Mouse (Mus musculus) stomach, embryonic 16.5 days (tissue): ENCODE data around the gene Rbms1. TPM values are rescaled to one million over a fixed set of nuclear protein-coding genes. Genes with fewer than 3 reads are reported as not detected.

Source experiments
- ATAC-seq: fragments of 200-750 bp; cut with Nextera tagmentation; 2 replicates; pipeline ENCODE4 v1.8.0; 2017; ENCODE audit warnings: moderate number of reproducible peaks, moderate TSS enrichment; ENCODE audit not compliant: insufficient read depth, low FRiP score
- H3K27ac ChIP-seq: fragments of 300-500 bp; sonication (generic); 2 replicates; pipeline ENCODE4 v1.5.1; 2014; ENCODE audit warnings: low read length
- H3K27me3 ChIP-seq: fragments of 300-500 bp; sonication (generic); 2 replicates; pipeline ENCODE4 v1.6.1; 2014; ENCODE audit warnings: low read length, control low read depth, mixed read lengths; ENCODE audit not compliant: control insufficient read depth, insufficient read depth
- H3K36me3 ChIP-seq: fragments of 300-500 bp; sonication (generic); 2 replicates; pipeline ENCODE4 v1.6.1; 2014; ENCODE audit warnings: low read length; ENCODE audit not compliant: control insufficient read depth, insufficient read depth
- H3K4me1 ChIP-seq: fragments of 300-500 bp; sonication (generic); 2 replicates; pipeline ENCODE4 v1.6.1; 2014; ENCODE audit warnings: low read length, control low read depth, mixed read lengths; ENCODE audit not compliant: control insufficient read depth, insufficient read depth
- H3K4me2 ChIP-seq: fragments of 300-500 bp; sonication (generic); 2 replicates; pipeline ENCODE4 v1.6.1; 2014; ENCODE audit warnings: low read depth, low read length, mixed read lengths
- H3K4me3 ChIP-seq: fragments of 300-500 bp; sonication (generic); replicated peaks from 2 replicates; pipeline ENCODE4 v1.5.1; 2014; ENCODE audit warnings: mild to moderate bottlenecking, low read length
- H3K9ac ChIP-seq: fragments of 300-500 bp; sonication (generic); 2 replicates; pipeline ENCODE4 v1.6.1; 2014; ENCODE audit warnings: low read length
- H3K9me3 ChIP-seq: fragments of 300-500 bp; sonication (generic); replicated peaks from 2 replicates; pipeline ENCODE4 v1.6.1; 2016; ENCODE audit warnings: low read length, control low read depth; ENCODE audit not compliant: control insufficient read depth
- WGBS: fragments of 180-500 bp; shearing (Covaris S2); extraction: QIAGEN DNeasy Blood & Tissue Kit; methylation state at CpG from one replicate; pipeline ENCODE4 v1.1.7; 2014; 5-methylcytosine and 5-hydroxymethylcytosine counted together
- polyA plus RNA-seq: library from polyadenylated mRNA; unstranded; fragments of >200 nt; fragmentation: Nextera tagmentation; extraction: Ambion mirVana; gene quantifications from 2 replicates; pipeline ENCODE4 v1.2.1, GENCODE M21; 2015

Gene Rbms1
- polyA plus RNA-seq, 1 experiment from 2014 or later = 110 TPM

- H3K9me3 ChIP-seq = no peaks in the 10 kb centered on the region
- no peak overlapping the region for H3K4me2 ChIP-seq
- H3K4me1 ChIP-seq = peaks cover 37% of the 10 kb centered on the region
- no peak overlapping the region for H3K4me3 ChIP-seq
- no peaks in the 10 kb centered on the region for H3K36me3 ChIP-seq
- H3K27ac ChIP-seq = no peak overlapping the region
- no peak for ATAC-seq
- no peaks in the 10 kb centered on the region for H3K27me3 ChIP-seq
- H3K9ac ChIP-seq = no peak overlapping the region
- WGBS = 86% methylated on average over 6 of the region's 6 CpGs
These were observed 159.6 kb downstream of the Rbms1 start for GRCm38 (mm10) chr2:60803377-60803776.

- ATAC-seq = no peak
- H3K9me3 ChIP-seq = no peaks in the 10 kb centered on the region
- no peaks in the 10 kb centered on the region for H3K36me3 ChIP-seq
- no peak overlapping the region for H3K27ac ChIP-seq
- WGBS = 48% methylated on average over 8 of the region's 8 CpGs
- H3K27me3 ChIP-seq = no peaks in the 10 kb centered on the region
- no peak overlapping the region for H3K9ac ChIP-seq
- H3K4me3 ChIP-seq = no peak overlapping the region
- no peak overlapping the region for H3K4me2 ChIP-seq
- peaks cover 32% of the 10 kb centered on the region for H3K4me1 ChIP-seq
These were observed 160.2 kb downstream of the Rbms1 start for GRCm38 (mm10) chr2:60802828-60803227.

GRCm38 (mm10) chr2:60802191-60802590, 160.8 kb downstream of the Rbms1 start:
- Histone ChIP-seq H3K4me2 (0 out of 2 replicates have a peak overlapping the region, but pooled peaks have one; percentile 47), H3K9ac (no peak overlapping the region), H3K4me3 (no peak overlapping the region), H3K4me1 (peaks cover 26% of the 10 kb centered on the region), H3K36me3 (no peaks in the 10 kb centered on the region), H3K27me3 (no peaks in the 10 kb centered on the region), H3K27ac (no peak overlapping the region; the same call in 1 of the 2 replicates), H3K9me3 (no peaks in the 10 kb centered on the region)
- ATAC-seq = no peak
- 43% methylated on average over 4 of the region's 4 CpGs for WGBS

GRCm38 (mm10) chr2:60801571-60802155, 161.3 kb downstream of the Rbms1 start:
- peak overlapping the region; percentile 27 for H3K4me3 ChIP-seq
- no peaks in the 10 kb centered on the region for H3K27me3 ChIP-seq
- ATAC-seq = peak; percentile 65; the same call in 1 of the 2 replicates
- peak overlapping the region; percentile 46 for H3K9ac ChIP-seq
- H3K27ac ChIP-seq = peak overlapping the region; percentile 29; the same call in 1 of the 2 replicates
- WGBS = 61% methylated on average over 12 of the region's 12 CpGs
- H3K9me3 ChIP-seq = no peaks in the 10 kb centered on the region
- H3K4me1 ChIP-seq = peaks cover 25% of the 10 kb centered on the region
- no peaks in the 10 kb centered on the region for H3K36me3 ChIP-seq
- H3K4me2 ChIP-seq = peak overlapping the region; percentile 47

- peak overlapping the region; percentile 46 for H3K9ac ChIP-seq
- H3K4me3 ChIP-seq = peak overlapping the region; percentile 27
- H3K27ac ChIP-seq = peak overlapping the region; percentile 29; the same call in 1 of the 2 replicates
- H3K9me3 ChIP-seq = no peaks in the 10 kb centered on the region
- WGBS = 23% methylated on average over 15 of the region's 15 CpGs
- no peaks in the 10 kb centered on the region for H3K36me3 ChIP-seq
- no peaks in the 10 kb centered on the region for H3K27me3 ChIP-seq
- peak overlapping the region; percentile 47 for H3K4me2 ChIP-seq
- ATAC-seq = peak; percentile 45; the same call in 1 of the 2 replicates
- peaks cover 25% of the 10 kb centered on the region for H3K4me1 ChIP-seq
These were observed 162.0 kb downstream of the Rbms1 start for GRCm38 (mm10) chr2:60800921-60801558.

- H3K9ac ChIP-seq = no peak overlapping the region
These were observed 163.2 kb downstream of the Rbms1 start for GRCm38 (mm10) chr2:60799816-60800215.

GRCm38 (mm10) chr2:60798767-60799529, 164.0 kb downstream of the Rbms1 start:
- 80% methylated on average over 17 of the region's 17 CpGs for WGBS
- Histone ChIP-seq H3K4me3 (no peak overlapping the region), H3K4me2 (no peak overlapping the region), H3K9me3 (no peaks in the 10 kb centered on the region), H3K36me3 (no peaks in the 10 kb centered on the region), H3K9ac (no peak overlapping the region), H3K4me1 (peaks cover 14% of the 10 kb centered on the region), H3K27me3 (no peaks in the 10 kb centered on the region), H3K27ac (no peak overlapping the region)
- no peak for ATAC-seq

More at GRCm38 (mm10) chr2:60799816-60800215, 163.2 kb downstream of the Rbms1 start:
- WGBS = 89% methylated on average over 7 of the region's 7 CpGs
- H3K36me3 ChIP-seq = no peaks in the 10 kb centered on the region
- H3K4me3 ChIP-seq = no peak overlapping the region
- H3K27me3 ChIP-seq = no peaks in the 10 kb centered on the region
- H3K4me1 ChIP-seq = peaks cover 20% of the 10 kb centered on the region
- no peak for ATAC-seq
- H3K9me3 ChIP-seq = no peaks in the 10 kb centered on the region
- H3K4me2 ChIP-seq = no peak overlapping the region
- H3K27ac ChIP-seq = no peak overlapping the region

- Histone ChIP-seq H3K27ac (no peak overlapping the region; the same call in 1 of the 2 replicates), H3K4me3 (no peak overlapping the region), H3K4me2 (no peak overlapping the region), H3K36me3 (no peaks in the 10 kb centered on the region), H3K4me1 (peaks cover 8% of the 10 kb centered on the region; the same call in 1 of the 2 replicates), H3K9ac (no peak overlapping the region), H3K27me3 (no peaks in the 10 kb centered on the region), H3K9me3 (no peaks in the 10 kb centered on the region)
- WGBS = 77% methylated on average over 17 of the region's 17 CpGs
- peak; percentile 19; the same call in 1 of the 2 replicates for ATAC-seq
These were observed 165.9 kb downstream of the Rbms1 start for GRCm38 (mm10) chr2:60796969-60797669.
